Mouse (Mus musculus) E14TG2a.4 (cell line): ENCODE results near the gene Cd9.

Source experiments
- H3K27me3 ChIP-seq: 2 replicates; pipeline ENCODE4 v1.6.1; 2014; ENCODE audit warnings: low read length, control low read depth; ENCODE audit not compliant: insufficient read depth
- H3K36me3 ChIP-seq: 2 replicates; pipeline ENCODE4 v1.6.1; 2014; ENCODE audit warnings: low read length, control low read depth; ENCODE audit not compliant: insufficient read depth
- H3K4me1 ChIP-seq: replicated peaks from 2 replicates; pipeline ENCODE4 v1.6.1; 2014; ENCODE audit warnings: low read depth, low read length, control low read depth
- H3K4me3 ChIP-seq: replicated peaks from 2 replicates; pipeline ENCODE4 v1.5.1; 2014; ENCODE audit warnings: mild to moderate bottlenecking, low read length
- H3K9me3 ChIP-seq: 2 replicates; pipeline ENCODE4 v1.6.1; 2014; ENCODE audit warnings: low read length, control low read depth
- CTCF ChIP-seq: conservative IDR thresholded peaks from 2 replicates; pipeline ENCODE4 v1.5.1; 2014; ENCODE audit warnings: low read length
- NANOG ChIP-seq: IDR thresholded peaks from 2 replicates; pipeline ENCODE4 v1.6.1; 2014; ENCODE audit warnings: borderline replicate concordance, low read length, mixed read lengths
- POU5F1 ChIP-seq: IDR thresholded peaks from 2 replicates; pipeline ENCODE4 v1.6.1; 2014; ENCODE audit warnings: low read length, borderline replicate concordance

Gene Cd9

DNA sequence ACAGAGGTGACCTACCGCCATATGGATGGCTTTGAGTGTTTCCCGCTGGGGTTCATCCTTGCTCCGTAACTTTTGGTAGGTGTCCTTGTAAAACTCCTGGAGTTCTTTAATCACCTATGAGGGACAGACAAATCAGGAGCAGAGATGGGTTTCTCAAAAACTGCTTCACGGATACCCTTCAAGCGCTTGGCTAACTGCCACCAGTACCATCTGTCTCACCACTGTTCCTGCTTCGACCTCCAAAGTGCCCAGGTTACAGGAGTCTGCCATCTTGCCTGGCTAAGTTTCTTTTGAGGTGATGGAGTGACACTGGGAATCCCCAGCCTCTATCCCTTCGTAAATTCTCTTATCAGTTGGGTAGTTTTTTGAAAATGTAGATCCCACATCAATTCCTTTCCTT is 32.3 kb downstream of the Cd9 start:
- no peak overlapping the region for H3K4me3 ChIP-seq
- TF ChIP-seq NANOG (peak; percentile 30; the same call in 1 of the 2 replicates), CTCF (no peak)
- peaks cover 82% of the 10 kb centered on the region for H3K4me1 ChIP-seq
- H3K9me3 ChIP-seq, result no peaks in the 10 kb centered on the region
- no peaks in the 10 kb centered on the region for H3K27me3 ChIP-seq
- H3K36me3 ChIP-seq, result peaks cover 100% of the 10 kb centered on the region

DNA sequence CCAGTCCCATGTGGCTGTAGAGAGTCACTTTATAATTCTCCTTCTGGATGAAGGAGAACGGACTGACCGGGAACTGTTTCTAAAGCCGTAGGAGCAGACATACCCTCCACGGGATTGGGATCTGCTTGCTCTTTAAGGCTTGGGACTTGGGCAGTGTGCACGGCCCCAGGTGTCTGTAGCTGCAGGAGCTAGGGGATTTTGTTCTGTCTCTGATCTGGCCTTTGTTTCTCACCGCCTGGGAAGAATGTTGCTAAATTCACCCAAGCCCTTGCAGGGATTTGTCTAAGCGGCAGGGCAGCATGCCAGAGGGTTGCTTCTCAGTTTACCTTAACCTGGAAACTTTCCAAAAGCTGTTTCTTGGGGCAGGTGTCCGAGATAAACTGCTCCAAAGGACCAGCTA is 32.8 kb downstream of the Cd9 start:
- no peaks in the 10 kb centered on the region for H3K27me3 ChIP-seq
- peaks cover 97% of the 10 kb centered on the region for H3K36me3 ChIP-seq
- TF ChIP-seq CTCF, result no peak
- TF ChIP-seq POU5F1, result no peak
- TF ChIP-seq NANOG, result no peak
- H3K4me1 ChIP-seq, result peaks cover 84% of the 10 kb centered on the region
- no peaks in the 10 kb centered on the region for H3K9me3 ChIP-seq
- no peak overlapping the region for H3K4me3 ChIP-seq

DNA sequence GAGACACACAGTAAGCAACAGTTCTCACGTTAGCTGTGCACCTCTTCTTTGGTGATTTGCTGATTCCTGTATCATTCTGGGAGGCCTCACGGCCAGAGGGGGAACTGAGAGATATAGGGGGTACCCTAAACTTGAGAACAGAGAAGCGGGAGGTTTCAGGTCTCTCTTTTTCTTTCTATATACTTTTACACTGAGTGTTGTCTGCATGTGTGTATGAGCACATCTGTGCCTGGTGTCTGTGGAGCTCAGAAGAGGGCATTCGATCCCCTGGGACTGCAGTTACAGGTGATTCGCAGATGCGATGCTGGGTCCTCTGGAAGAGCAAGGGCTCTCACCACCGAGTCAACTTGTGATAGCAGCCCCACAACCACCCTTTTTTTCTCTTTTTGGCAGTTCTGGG is 33.3 kb downstream of the Cd9 start:
- Histone ChIP-seq H3K9me3 (no peaks in the 10 kb centered on the region), H3K27me3 (no peaks in the 10 kb centered on the region), H3K36me3 (peaks cover 92% of the 10 kb centered on the region), H3K4me1 (peaks cover 84% of the 10 kb centered on the region), H3K4me3 (no peak overlapping the region)
- TF ChIP-seq POU5F1 (no peak), CTCF (no peak), NANOG (no peak)

- peaks cover 84% of the 10 kb centered on the region for H3K4me1 ChIP-seq
- no peak overlapping the region for H3K4me3 ChIP-seq
- H3K27me3 ChIP-seq, result no peaks in the 10 kb centered on the region
- no peaks in the 10 kb centered on the region for H3K9me3 ChIP-seq
- TF ChIP-seq POU5F1, result no peak
- no peak for TF ChIP-seq NANOG
- TF ChIP-seq CTCF, result no peak
- H3K36me3 ChIP-seq, result peaks cover 85% of the 10 kb centered on the region
Measured at GRCm38 (mm10) chr6:125460589-125460988, 34.0 kb downstream of the Cd9 start.

DNA sequence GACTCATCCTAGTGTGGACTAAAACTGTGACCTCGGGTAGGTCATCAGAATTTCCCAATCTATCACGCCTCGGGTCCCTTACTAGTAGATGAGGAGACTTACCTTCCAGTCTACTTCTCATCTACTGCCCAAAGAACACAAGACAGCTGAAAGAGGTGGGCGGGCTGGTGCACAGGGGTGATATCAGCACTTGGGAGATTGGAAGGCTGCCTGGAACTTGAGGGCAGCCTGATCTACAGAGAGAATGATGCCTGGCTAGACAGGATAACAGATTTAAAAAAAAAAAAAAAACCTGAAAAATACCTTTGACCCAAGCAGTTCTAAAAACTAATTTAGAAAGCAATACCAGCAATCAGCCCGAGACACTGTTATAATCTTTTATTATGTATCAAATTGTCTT is 34.7 kb downstream of the Cd9 start:
- peaks cover 84% of the 10 kb centered on the region for H3K4me1 ChIP-seq
- H3K9me3 ChIP-seq, result no peaks in the 10 kb centered on the region
- TF ChIP-seq CTCF (no peak), NANOG (no peak), POU5F1 (no peak)
- H3K4me3 ChIP-seq, result no peak overlapping the region
- H3K36me3 ChIP-seq, result peaks cover 78% of the 10 kb centered on the region
- no peaks in the 10 kb centered on the region for H3K27me3 ChIP-seq

DNA sequence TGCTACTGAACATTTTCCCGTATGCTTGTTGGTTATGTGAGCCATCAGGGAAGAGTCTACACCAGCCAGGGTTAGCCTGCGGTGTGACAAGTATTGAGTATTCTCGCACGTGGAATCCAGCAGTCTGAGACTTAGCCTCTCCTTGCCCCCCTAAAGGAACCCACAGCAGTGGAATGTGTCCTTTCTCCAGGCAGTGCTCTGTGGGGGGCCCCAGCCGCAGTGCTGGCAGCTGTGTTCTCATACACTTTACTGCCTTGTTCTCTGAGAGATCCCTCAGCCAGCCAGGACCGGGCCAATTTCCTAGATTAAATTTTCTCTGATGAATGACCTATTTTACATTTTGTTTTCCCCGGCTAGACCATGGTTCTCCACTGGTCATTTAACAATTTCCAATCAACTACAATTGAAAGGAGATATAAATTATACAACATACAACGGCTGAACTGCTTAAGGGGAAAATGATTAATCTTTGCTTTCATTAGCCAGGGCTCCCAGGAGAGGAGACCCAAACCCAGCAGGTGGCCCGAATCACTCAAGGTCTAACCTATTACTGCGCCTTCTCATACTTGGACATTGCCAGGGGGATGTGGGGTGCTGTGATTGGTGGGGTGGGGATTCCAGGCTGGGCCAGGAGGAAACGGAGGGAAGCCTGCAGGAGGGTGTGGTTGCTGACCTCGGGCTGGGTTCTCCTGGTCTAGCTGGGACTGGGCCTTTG is 38.6 kb downstream of the Cd9 start:
- no peak for TF ChIP-seq CTCF
- TF ChIP-seq NANOG, result no peak
- TF ChIP-seq POU5F1, result no peak
- H3K27me3 ChIP-seq, result no peaks in the 10 kb centered on the region
- peaks cover 55% of the 10 kb centered on the region for H3K36me3 ChIP-seq
- no peak overlapping the region for H3K4me3 ChIP-seq
- no peaks in the 10 kb centered on the region for H3K9me3 ChIP-seq
- H3K4me1 ChIP-seq, result peaks cover 78% of the 10 kb centered on the region

DNA sequence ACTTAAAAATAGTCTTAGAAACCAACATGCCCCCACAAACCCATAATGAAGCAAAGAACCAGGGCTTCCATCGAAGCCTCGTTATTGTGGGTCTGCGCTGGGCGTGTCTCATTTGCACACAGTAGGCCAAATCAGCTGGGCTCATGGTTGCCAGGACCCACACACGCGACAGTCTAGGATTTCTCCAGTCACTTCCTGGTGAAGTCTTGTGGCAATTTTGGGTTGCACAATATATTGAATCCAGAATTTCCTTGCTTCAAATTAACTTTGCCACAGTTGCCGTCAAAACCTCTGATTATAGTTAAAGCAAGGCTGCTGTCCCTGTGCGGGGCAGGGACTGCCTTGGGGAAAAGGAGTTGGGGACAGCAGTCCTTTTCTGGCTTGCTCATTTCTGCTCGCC is 39.9 kb downstream of the Cd9 start:
- Histone ChIP-seq H3K9me3 (no peaks in the 10 kb centered on the region), H3K36me3 (peaks cover 50% of the 10 kb centered on the region), H3K4me1 (peaks cover 83% of the 10 kb centered on the region), H3K4me3 (0 out of 2 replicates have a peak overlapping the region, but pooled peaks have one; percentile 10), H3K27me3 (no peaks in the 10 kb centered on the region)
- no peak for TF ChIP-seq POU5F1

DNA sequence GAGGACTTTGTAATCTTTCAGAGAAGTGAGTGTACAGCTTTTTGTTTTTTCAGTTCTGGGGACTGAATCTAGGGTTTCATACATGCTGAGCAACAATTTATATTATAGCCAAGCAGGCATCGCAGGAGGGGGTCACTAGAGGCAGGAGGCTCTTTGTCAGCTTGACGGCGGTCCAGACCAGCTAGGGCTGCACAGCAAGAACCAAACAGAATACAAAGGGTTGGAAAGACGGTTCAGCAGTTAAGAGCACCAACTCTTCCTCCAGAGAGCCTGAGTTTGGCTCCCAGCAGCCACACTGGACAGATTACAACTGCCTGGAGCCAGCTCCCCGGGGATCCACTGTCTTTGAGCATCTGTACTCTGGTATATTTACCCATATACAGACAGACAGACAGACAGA is 40.3 kb downstream of the Cd9 start:
- Histone ChIP-seq H3K27me3 (no peaks in the 10 kb centered on the region), H3K4me1 (peaks cover 87% of the 10 kb centered on the region), H3K4me3 (no peak overlapping the region), H3K36me3 (peaks cover 45% of the 10 kb centered on the region), H3K9me3 (no peaks in the 10 kb centered on the region)
- TF ChIP-seq POU5F1 (no peak), CTCF (no peak), NANOG (no peak)

GRCm38 (mm10) chr6:125447660-125448059 is 46.9 kb downstream of the Cd9 start:
- no peak for TF ChIP-seq NANOG
- TF ChIP-seq POU5F1, result no peak
- no peak for TF ChIP-seq CTCF
- H3K36me3 ChIP-seq, result peaks cover 56% of the 10 kb centered on the region
- no peaks in the 10 kb centered on the region for H3K27me3 ChIP-seq
- H3K4me3 ChIP-seq, result no peak overlapping the region
- peaks cover 88% of the 10 kb centered on the region for H3K4me1 ChIP-seq
- H3K9me3 ChIP-seq, result peaks cover 7% of the 10 kb centered on the region
